Mouse (Mus musculus): ENCODE results near the gene Nicn1. TPM values are rescaled to one million over a fixed set of nuclear protein-coding genes. Genes with fewer than 3 reads are reported as not detected.
"Not testable (repeated sequence)": the region's sequence is repeated elsewhere in the genome, so short reads cannot be mapped to it uniquely, and the experiment has no call there.

Nicn1 gene
- polyA plus RNA-seq, 1 experiment from 2014 or later, result 42.4 TPM

DNA sequence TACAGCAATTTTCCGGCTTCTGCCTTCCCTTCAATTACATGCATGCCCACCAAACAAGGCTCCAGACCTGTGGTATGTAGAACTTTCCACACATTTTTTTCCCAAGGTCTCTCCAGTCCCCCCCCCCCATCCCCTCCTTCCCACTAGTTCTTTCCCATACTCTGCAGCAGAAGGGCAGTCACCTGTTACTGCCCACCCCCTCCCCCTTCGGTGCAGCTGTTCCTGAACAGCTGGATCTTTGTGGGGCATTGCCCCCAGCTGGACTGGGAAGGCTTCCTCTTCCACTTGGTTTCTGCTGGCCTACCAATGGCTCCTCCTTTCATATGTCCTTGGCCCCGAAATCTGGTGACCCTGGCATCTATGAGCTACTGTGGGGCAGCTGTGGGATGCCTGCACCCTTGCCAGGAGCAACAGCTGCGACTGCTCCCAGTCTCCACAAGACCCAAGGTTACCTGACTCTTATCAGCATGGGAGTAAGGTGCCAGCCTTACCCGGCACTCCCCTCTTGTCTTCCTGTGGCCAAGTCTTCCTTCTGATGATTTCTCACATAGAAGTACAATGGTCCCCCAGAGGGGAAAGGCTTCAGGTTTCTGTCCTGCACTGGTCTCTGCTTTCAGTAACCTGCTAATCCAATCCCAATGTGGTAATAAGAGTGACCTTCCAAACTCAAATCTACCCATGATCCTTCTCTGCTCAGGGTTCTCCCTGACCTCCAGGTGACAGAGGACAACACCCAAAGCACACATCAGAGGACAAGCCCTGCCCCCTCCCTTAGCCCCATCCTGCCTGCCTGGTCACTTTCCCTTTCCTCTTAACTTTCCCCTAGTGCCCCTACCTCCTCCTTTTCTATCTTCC lies 15.5 kb upstream of the Nicn1 start:
- no peak overlapping the region for H3K4me3 ChIP-seq (ENCODE audit: low read length)
- no peaks in the 10 kb centered on the region for H3K27me3 ChIP-seq (ENCODE audit: control insufficient read depth, insufficient read depth, low read length)
- H3K4me2 ChIP-seq (replicated peaks; ENCODE audit: low read depth, low read length), result no peak overlapping the region
- ATAC-seq (ENCODE audit: low FRiP score, low TSS enrichment), result no peak
- no peak overlapping the region for H3K9ac ChIP-seq (ENCODE audit: low read depth, low read length)
- H3K36me3 ChIP-seq (ENCODE audit: control insufficient read depth, insufficient read depth, low read length), result no peaks in the 10 kb centered on the region
- H3K4me1 ChIP-seq (ENCODE audit: control insufficient read depth, insufficient read depth, low read length), result no peaks in the 10 kb centered on the region
- H3K27ac ChIP-seq (ENCODE audit: low read depth, low read length), result no peak overlapping the region
- no peaks in the 10 kb centered on the region for H3K9me3 ChIP-seq (ENCODE audit: control insufficient read depth, low read length)
- 68% methylated on average over 5 of the region's 5 CpGs for WGBS

DNA sequence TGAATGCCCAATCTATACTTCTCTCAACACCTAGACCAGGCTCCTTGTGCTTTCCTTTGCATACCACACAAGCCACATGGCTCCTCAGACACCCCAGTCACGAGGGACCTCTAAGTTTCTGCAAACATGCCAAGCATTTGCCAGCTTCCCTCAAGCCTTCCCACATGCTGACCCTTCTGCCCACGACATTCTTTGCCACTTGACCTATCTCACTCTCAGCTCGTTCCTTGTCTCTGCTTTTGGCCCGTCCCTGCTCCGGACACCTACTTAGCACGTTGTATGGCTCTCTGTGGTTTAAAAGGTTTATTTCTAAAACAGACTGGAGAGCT lies 14.9 kb upstream of the Nicn1 start:
- Histone ChIP-seq H3K4me3 (ENCODE audit: low read length) (no peak overlapping the region), H3K4me2 (replicated peaks; ENCODE audit: low read depth, low read length) (no peak overlapping the region), H3K4me1 (ENCODE audit: control insufficient read depth, insufficient read depth, low read length) (no peaks in the 10 kb centered on the region), H3K27me3 (ENCODE audit: control insufficient read depth, insufficient read depth, low read length) (no peaks in the 10 kb centered on the region), H3K36me3 (ENCODE audit: control insufficient read depth, insufficient read depth, low read length) (no peaks in the 10 kb centered on the region), H3K9ac (ENCODE audit: low read depth, low read length) (no peak overlapping the region), H3K9me3 (ENCODE audit: control insufficient read depth, low read length) (no peaks in the 10 kb centered on the region), H3K27ac (ENCODE audit: low read depth, low read length) (no peak overlapping the region)
- WGBS, result 57% methylated on average over 6 of the region's 6 CpGs
- ATAC-seq (ENCODE audit: low FRiP score, low TSS enrichment), result no peak

DNA sequence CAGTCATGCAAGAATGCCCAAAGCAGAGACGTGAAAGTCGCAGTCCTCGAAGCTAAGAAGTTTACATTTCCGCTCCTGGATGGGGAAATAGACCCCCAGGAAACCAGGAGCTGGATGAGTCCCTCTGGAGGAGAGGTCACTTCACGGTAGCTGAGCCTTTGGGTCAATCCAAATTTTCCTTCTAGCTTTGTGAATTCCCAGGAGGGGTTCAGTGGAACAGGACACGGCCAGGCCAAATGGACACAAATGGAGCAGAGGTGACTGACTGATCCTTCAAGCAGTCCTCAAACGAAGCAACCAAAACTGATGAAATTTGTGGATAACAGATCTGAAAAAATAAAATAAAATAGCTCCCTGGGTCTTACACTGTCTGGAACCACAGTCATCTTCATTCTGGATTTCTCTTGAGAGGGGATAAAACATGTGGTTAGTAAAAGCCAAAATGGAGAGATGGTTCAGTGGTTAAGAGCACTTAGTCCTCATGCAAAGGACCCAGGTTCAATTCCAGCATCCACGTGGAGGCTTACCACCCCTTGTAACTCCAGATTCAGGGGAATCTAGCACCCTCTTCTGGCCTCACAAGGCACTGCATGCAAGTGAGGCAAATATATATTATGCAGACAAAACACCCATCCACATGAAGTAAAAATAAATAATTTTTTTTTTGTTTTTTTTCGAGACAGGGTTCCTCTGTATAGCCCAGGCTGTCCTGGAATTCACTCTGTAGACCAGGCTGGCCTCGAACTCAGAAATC lies 11.4 kb upstream of the Nicn1 start:
- Histone ChIP-seq H3K9ac (ENCODE audit: low read depth, low read length) (no peak overlapping the region), H3K4me3 (ENCODE audit: low read length) (no peak overlapping the region), H3K4me1 (ENCODE audit: control insufficient read depth, insufficient read depth, low read length) (no peaks in the 10 kb centered on the region), H3K27ac (ENCODE audit: low read depth, low read length) (no peak overlapping the region), H3K27me3 (ENCODE audit: control insufficient read depth, insufficient read depth, low read length) (no peaks in the 10 kb centered on the region), H3K9me3 (ENCODE audit: control insufficient read depth, low read length) (no peaks in the 10 kb centered on the region), H3K4me2 (replicated peaks; ENCODE audit: low read depth, low read length) (no peak overlapping the region), H3K36me3 (ENCODE audit: control insufficient read depth, insufficient read depth, low read length) (no peaks in the 10 kb centered on the region)
- no peak for ATAC-seq (ENCODE audit: low FRiP score, low TSS enrichment)
- WGBS, result 58% methylated on average over 10 of the region's 10 CpGs

- ATAC-seq (ENCODE audit: low FRiP score, low TSS enrichment), result peak; percentile 59; the same call in 1 of the 2 replicates
- no peak overlapping the region for H3K4me3 ChIP-seq (ENCODE audit: low read length)
Measured at GRCm38 (mm10) chr9:108280071-108280828, 10.0 kb upstream of the Nicn1 start.

GRCm38 (mm10) chr9:108284410-108284809 lies 5.8 kb upstream of the Nicn1 start:
- Histone ChIP-seq H3K4me2 (replicated peaks; ENCODE audit: low read depth, low read length) (no peak overlapping the region), H3K4me1 (ENCODE audit: control insufficient read depth, insufficient read depth, low read length) (no peaks in the 10 kb centered on the region), H3K9me3 (ENCODE audit: control insufficient read depth, low read length) (no peaks in the 10 kb centered on the region), H3K27me3 (ENCODE audit: control insufficient read depth, insufficient read depth, low read length) (no peaks in the 10 kb centered on the region), H3K36me3 (ENCODE audit: control insufficient read depth, insufficient read depth, low read length) (no peaks in the 10 kb centered on the region), H3K27ac (ENCODE audit: low read depth, low read length) (no peak overlapping the region), H3K4me3 (ENCODE audit: low read length) (no peak overlapping the region), H3K9ac (ENCODE audit: low read depth, low read length) (no peak overlapping the region)
- 11% methylated on average over 6 of the region's 6 CpGs for WGBS
- peak; percentile 76 for ATAC-seq (ENCODE audit: low FRiP score, low TSS enrichment)

More at GRCm38 (mm10) chr9:108280071-108280828, 10.0 kb upstream of the Nicn1 start:
- H3K4me2 ChIP-seq (replicated peaks; ENCODE audit: low read depth, low read length), result no peak overlapping the region
- H3K9me3 ChIP-seq (ENCODE audit: control insufficient read depth, low read length), result no peaks in the 10 kb centered on the region
- peak overlapping the region; percentile 30; the same call in 1 of the 2 replicates for H3K27ac ChIP-seq (ENCODE audit: low read depth, low read length)
- no peaks in the 10 kb centered on the region for H3K36me3 ChIP-seq (ENCODE audit: control insufficient read depth, insufficient read depth, low read length)
- 43% methylated on average over 8 of the region's 8 CpGs for WGBS
- H3K27me3 ChIP-seq (ENCODE audit: control insufficient read depth, insufficient read depth, low read length), result no peaks in the 10 kb centered on the region
- H3K9ac ChIP-seq (ENCODE audit: low read depth, low read length), result no peak overlapping the region
- H3K4me1 ChIP-seq (ENCODE audit: control insufficient read depth, insufficient read depth, low read length), result no peaks in the 10 kb centered on the region

DNA sequence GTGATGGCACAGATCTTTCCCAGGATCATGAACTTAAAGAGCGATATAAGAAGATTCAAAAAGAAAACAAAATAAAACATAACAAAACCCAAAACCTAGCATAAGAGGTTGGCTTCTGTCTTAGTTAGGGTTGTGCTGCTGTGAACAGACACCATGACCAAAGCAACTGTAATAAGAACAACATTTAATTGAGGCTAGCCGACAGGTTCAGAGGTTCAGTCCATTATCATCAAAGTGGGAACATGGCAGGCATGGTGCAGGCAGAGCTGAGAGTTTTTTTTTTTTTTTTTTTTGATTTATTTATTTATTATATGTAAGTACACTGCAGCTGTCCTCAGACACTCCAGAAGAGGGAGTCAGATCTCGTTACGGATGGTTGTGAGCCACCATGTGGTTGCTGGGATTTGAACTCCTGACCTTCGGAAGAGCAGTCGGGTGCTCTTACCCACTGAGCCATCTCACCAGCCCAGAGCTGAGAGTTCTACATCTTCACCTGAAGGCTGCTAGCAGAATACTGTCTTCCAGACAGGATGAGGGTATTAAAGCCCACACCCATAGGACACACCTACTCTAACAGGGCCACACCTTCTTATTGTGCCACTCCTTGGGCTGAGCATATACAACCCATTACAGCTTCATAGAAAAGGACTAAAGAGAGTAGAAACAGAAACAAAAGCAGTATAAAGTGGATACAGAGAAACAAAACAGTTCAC lies 2.5 kb upstream of the Nicn1 start:
- H3K9me3 ChIP-seq (ENCODE audit: control insufficient read depth, low read length); H3K4me2 ChIP-seq (replicated peaks; ENCODE audit: low read depth, low read length); ATAC-seq (ENCODE audit: low FRiP score, low TSS enrichment); H3K9ac ChIP-seq (ENCODE audit: low read depth, low read length); H3K4me1 ChIP-seq (ENCODE audit: control insufficient read depth, insufficient read depth, low read length); H3K36me3 ChIP-seq (ENCODE audit: control insufficient read depth, insufficient read depth, low read length); H3K4me3 ChIP-seq (ENCODE audit: low read length); H3K27me3 ChIP-seq (ENCODE audit: control insufficient read depth, insufficient read depth, low read length); H3K27ac ChIP-seq (ENCODE audit: low read depth, low read length): not testable (repeated sequence)
- WGBS, result 93% methylated on average over 4 of the region's 6 CpGs

GRCm38 (mm10) chr9:108289347-108289746 lies 882 bp upstream of the Nicn1 start:
- H3K4me1 ChIP-seq (ENCODE audit: control insufficient read depth, insufficient read depth, low read length), result peaks cover 4% of the 10 kb centered on the region
- no peak for ATAC-seq (ENCODE audit: low FRiP score, low TSS enrichment)
- peak overlapping the region; percentile 59; the same call in 1 of the 2 replicates for H3K9ac ChIP-seq (ENCODE audit: low read depth, low read length)
- H3K27ac ChIP-seq (ENCODE audit: low read depth, low read length), result no peak overlapping the region
- H3K27me3 ChIP-seq (ENCODE audit: control insufficient read depth, insufficient read depth, low read length), result no peaks in the 10 kb centered on the region
- H3K4me3 ChIP-seq (ENCODE audit: low read length), result peak overlapping the region; percentile 59; the same call in 1 of the 2 replicates
- H3K9me3 ChIP-seq (ENCODE audit: control insufficient read depth, low read length), result no peaks in the 10 kb centered on the region
- peak overlapping the region; percentile 47 for H3K4me2 ChIP-seq (replicated peaks; ENCODE audit: low read depth, low read length)
- 67% methylated on average over 2 of the region's 2 CpGs for WGBS
- no peaks in the 10 kb centered on the region; the same call in 1 of the 2 replicates for H3K36me3 ChIP-seq (ENCODE audit: control insufficient read depth, insufficient read depth, low read length)

DNA sequence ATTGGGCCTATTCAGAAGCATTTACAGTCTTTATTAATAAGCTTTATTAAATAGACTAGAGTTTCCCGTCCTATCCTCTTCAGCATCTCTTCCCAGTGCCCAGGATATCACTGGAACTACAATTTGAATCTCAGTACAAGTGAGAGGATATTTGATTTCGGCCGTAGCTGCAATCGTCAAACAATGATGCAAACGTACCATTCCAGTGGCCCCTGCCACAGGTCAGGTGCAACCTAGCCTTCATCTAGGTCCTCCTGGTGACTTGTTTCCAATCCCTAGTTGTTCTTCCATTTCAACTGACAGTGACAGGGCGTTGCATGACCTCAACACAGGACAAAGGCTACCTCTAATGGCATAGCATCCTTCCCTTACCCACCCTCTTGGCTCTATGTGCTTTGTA lies 544 bp downstream of the Nicn1 start:
- Histone ChIP-seq H3K27ac (ENCODE audit: low read depth, low read length) (no peak overlapping the region), H3K9me3 (ENCODE audit: control insufficient read depth, low read length) (no peaks in the 10 kb centered on the region), H3K4me1 (ENCODE audit: control insufficient read depth, insufficient read depth, low read length) (peaks cover 4% of the 10 kb centered on the region), H3K4me2 (replicated peaks; ENCODE audit: low read depth, low read length) (peak overlapping the region; percentile 56), H3K36me3 (ENCODE audit: control insufficient read depth, insufficient read depth, low read length) (no peaks in the 10 kb centered on the region; the same call in 1 of the 2 replicates), H3K4me3 (ENCODE audit: low read length) (peak overlapping the region; percentile 59), H3K9ac (ENCODE audit: low read depth, low read length) (peak overlapping the region; percentile 56), H3K27me3 (ENCODE audit: control insufficient read depth, insufficient read depth, low read length) (no peaks in the 10 kb centered on the region)
- 0 out of 2 replicates have a peak, but pooled peaks have one; percentile 4 for ATAC-seq (ENCODE audit: low FRiP score, low TSS enrichment)
- WGBS, result 57% methylated on average over 6 of the region's 6 CpGs
